Mouse (Mus musculus) heart, postnatal 36 days (tissue): ENCODE results near the gene Mark3. TPM values are rescaled to one million over a fixed set of nuclear protein-coding genes. Genes with fewer than 3 reads are reported as not detected.

ENCODE experiments used
- DNase-seq, 2 experiments: peaks; one replicate each; pipeline ENCODE4 v3.0.0; 2021 to 2022
- intact Hi-C: fragments of 180-260 bp; cut with DNase I; formaldehyde crosslinking; loops from one replicate; pipeline ENCODE4 v1.15.1; 2025
- total RNA-seq, 2 experiments: library from RNA; stranded (reverse); gene quantifications; 2 replicates each; pipeline ENCODE4 v1.2.3; 2021

Mark3 gene
- total RNA-seq, 2 experiments from 2014 or later: 49.9 to 54.6 TPM

- intact Hi-C loops: loop anchor here (10.0 kb wide), 1 partner anchor 424 kb away; no protein-coding TSS in a partner anchor
- DNase-seq: no peak
Measured at GRCm38 (mm10) chr12:111670976-111671375, 96.7 kb downstream of the Mark3 start.

GRCm38 (mm10) chr12:111671431-111671902 lies 97.1 kb downstream of the Mark3 start:
- intact Hi-C loops: loop anchor here (10.0 kb wide), 1 partner anchor 423 kb away; no protein-coding TSS in a partner anchor
- peak; percentile 64 to 67 for DNase-seq

GRCm38 (mm10) chr12:111672176-111672575 lies 97.9 kb downstream of the Mark3 start, which contains the start of gene Ckb:
Gene Ckb, minus strand, starts transcription at chr12:111672338.
- intact Hi-C loops: loop anchor here (10.0 kb wide), 1 partner anchor 423 kb away; no protein-coding TSS in a partner anchor
- peak; percentile 82 to 84 for DNase-seq

GRCm38 (mm10) chr12:111672581-111672980 lies 98.3 kb downstream of the Mark3 start:
- intact Hi-C loops: loop anchor here (10.0 kb wide), 1 partner anchor 422 kb away; no protein-coding TSS in a partner anchor
- no peak for DNase-seq

GRCm38 (mm10) chr12:111674850-111675486 lies 100.6 kb downstream of the Mark3 start:
- intact Hi-C loops: loop anchor here (10.0 kb wide), 1 partner anchor 420 kb away; no protein-coding TSS in a partner anchor
- DNase-seq: no peak

- intact Hi-C loops: loop anchor here (10.0 kb wide), 1 partner anchor 419 kb away; no protein-coding TSS in a partner anchor
- no peak for DNase-seq
Measured at GRCm38 (mm10) chr12:111675797-111676580, 101.7 kb downstream of the Mark3 start.

- no peak for DNase-seq
- intact Hi-C loops: loop anchor here (10.0 kb wide), 1 partner anchor 417 kb away; no protein-coding TSS in a partner anchor
Measured at GRCm38 (mm10) chr12:111677421-111677820, 103.1 kb downstream of the Mark3 start.

GRCm38 (mm10) chr12:111677882-111678669 lies 103.8 kb downstream of the Mark3 start, which contains the start of gene Trmt61a:
Gene Trmt61a, plus strand, starts transcription at chr12:111678105.
- intact Hi-C loops: loop anchor here (10.0 kb wide), 1 partner anchor 417 kb away; no protein-coding TSS in a partner anchor

GRCm38 (mm10) chr12:111678670-111678933 lies 104.3 kb downstream of the Mark3 start:
- no peak for DNase-seq
- intact Hi-C loops: loop anchor here (10.0 kb wide), 1 partner anchor 416 kb away; no protein-coding TSS in a partner anchor

More at GRCm38 (mm10) chr12:111677882-111678669, 103.8 kb downstream of the Mark3 start, which contains the start of gene Trmt61a:
- peak; percentile 89 to 90 for DNase-seq

GRCm38 (mm10) chr12:111678997-111679396 lies 104.7 kb downstream of the Mark3 start:
- no peak for DNase-seq
- intact Hi-C loops: loop anchor here (10.0 kb wide), 1 partner anchor 416 kb away; no protein-coding TSS in a partner anchor

- DNase-seq: no peak
- intact Hi-C loops: no loop called here
Measured at GRCm38 (mm10) chr12:111680661-111681060, 106.3 kb downstream of the Mark3 start.

GRCm38 (mm10) chr12:111681305-111681704 lies 107.0 kb downstream of the Mark3 start:
- no peak for DNase-seq
- intact Hi-C loops: no loop called here

- intact Hi-C loops: no loop called here
- DNase-seq: no peak
Measured at GRCm38 (mm10) chr12:111682003-111682402, 107.7 kb downstream of the Mark3 start.

- no peak for DNase-seq
- intact Hi-C loops: no loop called here
Measured at GRCm38 (mm10) chr12:111682806-111683205, 108.5 kb downstream of the Mark3 start.

- intact Hi-C loops: no loop called here
- no peak for DNase-seq
Measured at GRCm38 (mm10) chr12:111686390-111686789, 112.1 kb downstream of the Mark3 start.

- intact Hi-C loops: no loop called here
- DNase-seq: peak; percentile 81 to 82
Measured at GRCm38 (mm10) chr12:111687350-111688068, 113.2 kb downstream of the Mark3 start.

GRCm38 (mm10) chr12:111688069-111688428 lies 113.7 kb downstream of the Mark3 start:
- intact Hi-C loops: no loop called here
- no peak for DNase-seq

GRCm38 (mm10) chr12:111689426-111689825 lies 115.1 kb downstream of the Mark3 start:
- intact Hi-C loops: no loop called here
- DNase-seq: no peak

- intact Hi-C loops: no loop called here
- DNase-seq: no peak
Measured at GRCm38 (mm10) chr12:111691346-111691872, 117.1 kb downstream of the Mark3 start.
